Mouse (Mus musculus) liver, postnatal 0 days (tissue): Measurements from ENCODE around the gene Pls3.

Experiments used
- CTCF ChIP-seq: sonication (generic); IDR thresholded peaks from 2 replicates; pipeline ENCODE4 v1.5.1; 2016; ENCODE audit warnings: antibody characterized with exemption, low read depth
- EP300 ChIP-seq: IDR thresholded peaks from 2 replicates; pipeline ENCODE4 v1.6.1; 2016; ENCODE audit warnings: antibody characterized with exemption, low read depth, mild to moderate bottlenecking

DNA sequence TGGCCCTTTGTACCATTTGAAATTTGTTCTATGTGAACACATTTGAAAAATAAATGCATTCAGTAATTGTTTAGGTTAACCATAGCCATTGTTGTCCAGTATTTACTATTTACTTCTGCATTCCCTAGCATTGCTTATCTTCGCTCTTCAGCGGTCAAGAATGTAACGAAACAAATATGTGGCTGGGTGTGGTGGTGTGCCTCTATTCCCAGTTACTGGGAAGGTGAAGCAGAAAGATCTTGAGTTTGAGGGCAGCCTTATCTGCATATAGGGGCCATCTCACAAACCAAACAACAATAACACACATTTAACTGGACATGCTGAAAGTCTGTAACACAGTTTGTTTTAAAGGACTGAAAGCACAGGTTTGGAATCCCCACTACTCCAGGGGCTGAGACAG lies 13.3 kb downstream of the Pls3 start:
- TF ChIP-seq CTCF = no peak
- no peak for TF ChIP-seq EP300
